Mouse (Mus musculus) skeletal muscle tissue, postnatal 0 days (tissue): Measurements from ENCODE around the gene P4htm. TPM values are rescaled to one million over a fixed set of nuclear protein-coding genes. Genes with fewer than 3 reads are reported as not detected.
A peak's percentile ranks its signal among the peaks of the same experiment; 100 is the strongest.

Source experiments
- microRNA counts: library from miRNA; unstranded; fragments of <30 nt; microRNA quantifications from one replicate; lab custom pipeline; 2015
- microRNA-seq, 2 experiments: library from miRNA; unstranded; fragments of <30 nt; microRNA quantifications; one replicate each; pipeline ENCODE4; 2016
- polyA plus RNA-seq: library from polyadenylated mRNA; unstranded; fragments of >200 nt; fragmentation: Nextera tagmentation; extraction: Ambion mirVana; gene quantifications from 2 replicates; pipeline ENCODE4 v1.2.1, GENCODE M21; 2015

The P4htm gene
- 4.7 and 5.4 TPM in 2 replicates for polyA plus RNA-seq

GRCm38 (mm10) chr9:108596998-108597764 is at the start of gene P4htm:
Gene P4htm, minus strand, starts transcription at chr9:108597667.

GRCm38 (mm10) chr9:108578545-108579343 is 18.7 kb downstream of the P4htm start, which contains the start of gene Wdr6:
Gene Wdr6, minus strand, starts transcription at chr9:108578739.

GRCm38 (mm10) chr9:108569381-108570206 is 27.9 kb downstream of the P4htm start, which contains the start of gene Dalrd3:
Gene Dalrd3, plus strand, starts transcription at chr9:108569886.

DNA sequence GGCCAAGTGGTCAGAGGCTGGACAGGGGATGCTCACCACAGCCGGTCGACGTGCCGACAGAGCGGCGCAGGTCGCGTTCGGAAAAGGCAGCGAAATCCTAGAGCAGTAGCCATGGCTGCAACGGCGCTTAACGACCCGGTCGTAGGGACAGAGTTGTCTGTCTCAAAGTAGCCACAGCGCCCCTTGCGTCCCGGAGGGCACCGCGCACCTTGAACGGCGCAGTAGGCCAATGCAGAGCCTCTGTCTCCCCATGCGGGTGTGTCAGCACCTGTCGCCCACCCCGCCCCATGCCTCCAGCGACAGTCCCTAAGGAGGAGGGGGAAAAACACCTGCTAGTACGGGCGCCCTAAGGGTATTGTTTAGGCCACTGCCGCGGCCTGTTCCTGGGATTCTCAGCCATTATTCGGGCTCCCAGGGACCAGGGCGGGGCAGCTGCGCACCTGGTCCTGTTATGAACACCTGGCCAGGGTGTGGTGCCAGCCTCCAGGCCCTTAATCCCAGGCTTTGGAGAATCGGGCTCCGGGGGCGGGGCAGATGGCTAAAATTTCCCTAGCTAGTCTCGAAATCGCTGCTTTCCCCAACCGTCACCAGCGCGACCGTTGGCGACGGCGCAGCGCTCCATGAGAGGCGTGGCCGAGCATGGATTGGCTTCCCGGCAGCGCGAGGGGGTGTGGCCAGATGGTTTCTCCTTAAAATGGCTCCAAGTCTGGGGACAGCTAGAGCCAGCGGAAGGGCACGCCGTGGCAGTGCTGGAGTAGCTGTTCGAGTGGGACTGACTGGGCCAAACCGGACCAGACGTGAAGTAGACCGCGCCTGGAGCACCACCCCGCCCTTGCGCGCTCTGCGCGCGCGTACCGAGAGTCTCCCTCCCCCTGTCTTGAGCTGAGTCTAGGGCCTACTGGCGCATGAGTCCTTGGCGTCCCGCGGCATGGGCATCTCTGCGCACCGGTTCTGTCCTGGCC is 30.4 kb downstream of the P4htm start, which contains the start of gene Ndufaf3:
TSS of gene Ndufaf3 (minus strand) at position 620 of the 962 bp plus-strand sequence.

DNA sequence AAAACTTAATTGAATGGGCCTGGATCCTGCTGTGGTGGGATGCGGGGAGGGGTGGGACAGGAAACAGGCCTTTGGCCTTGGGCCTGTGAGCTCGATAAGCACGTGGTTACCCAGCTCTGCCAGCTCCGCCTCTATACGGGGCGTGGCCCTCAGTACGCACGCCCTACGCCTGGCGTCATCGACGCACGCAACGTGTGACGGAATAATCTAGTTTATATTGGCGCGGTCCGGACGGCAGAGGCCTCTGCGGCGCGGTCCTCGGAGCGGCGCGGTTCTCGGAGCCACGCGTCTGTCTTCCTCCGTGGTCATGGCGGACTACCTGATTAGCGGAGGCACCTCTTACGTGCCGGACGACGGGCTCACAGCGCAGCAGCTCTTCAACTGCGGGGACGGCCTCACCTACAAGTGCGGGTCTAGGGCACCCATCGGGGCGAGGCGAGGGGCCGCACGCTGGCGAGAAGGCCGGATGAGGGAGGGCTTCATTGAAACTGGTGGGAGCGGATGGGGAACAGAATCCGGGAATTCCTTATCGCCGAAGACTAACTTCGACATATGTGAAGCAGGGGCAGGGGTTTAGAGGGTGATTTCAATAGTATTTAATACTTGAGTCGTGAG is 37.1 kb downstream of the P4htm start, which contains the start of gene Impdh2:
TSS of gene Impdh2 (plus strand) at position 60 of the 615 bp plus-strand sequence.

MicroRNAs encoded within 50 kb of the gene (microRNA counts, 519-probe panel; counts per million panel counts)
- microRNA mmu-miR-191 (lab: Ali Mortazavi, UCI) (3,962 counts per million, percentile 79 among the panel's probes with 10 or more counts), microRNA mmu-miR-425 (lab: Ali Mortazavi, UCI) (2,197 counts per million, percentile 66 among the panel's probes with 10 or more counts)

Small RNAs within 50 kb of the gene (microRNA-seq; reads per million reads assigned to microRNA genes)
- gene Gm24083 (0 reads per million in 2 experiments), gene Mir191 (0 reads per million in 2 experiments), gene Mir425 (757 to 976 reads per million in 2 experiments)

Other genes starting within 250 kb of the P4htm start
- 42.4 and 44.9 TPM in 2 replicates for gene Usp4, start 249.8 kb downstream of the P4htm start, polyA plus RNA-seq
- gene 1700102P08Rik, start 204.9 kb downstream of the P4htm start, polyA plus RNA-seq: 0.15 and 0.28 TPM in 2 replicates
- 0.45 and 0.71 TPM in 2 replicates for gene Ccdc36, start 169.2 kb downstream of the P4htm start, polyA plus RNA-seq
- not detected in 2 replicates for gene BC048562, start 161.2 kb downstream of the P4htm start, polyA plus RNA-seq
- 22.3 and 24.9 TPM in 2 replicates for gene Ccdc71, start 137.1 kb downstream of the P4htm start, polyA plus RNA-seq
- 14.7 and 17.2 TPM in 2 replicates for gene Klhdc8b, start 136.1 kb downstream of the P4htm start, polyA plus RNA-seq
- 34.7 and 41.0 TPM in 2 replicates for gene Lamb2, start 117.9 kb downstream of the P4htm start, polyA plus RNA-seq
- gene Usp19, start 107.1 kb downstream of the P4htm start, polyA plus RNA-seq: 38.7 and 43.0 TPM in 2 replicates
- gene Qars, start 90.0 kb downstream of the P4htm start, polyA plus RNA-seq: 47.8 and 49.7 TPM in 2 replicates
- 62.0 and 62.6 TPM in 2 replicates for gene Qrich1, start 80.9 kb downstream of the P4htm start, polyA plus RNA-seq
- gene Impdh2, start 37.4 kb downstream of the P4htm start, polyA plus RNA-seq: 56.6 and 61.8 TPM in 2 replicates
- gene Ndufaf3, start 30.2 kb downstream of the P4htm start, polyA plus RNA-seq: 55.6 and 60.5 TPM in 2 replicates
- gene Dalrd3, start 27.8 kb downstream of the P4htm start, polyA plus RNA-seq: 23.8 and 31.6 TPM in 2 replicates
- 15.5 and 17.7 TPM in 2 replicates for gene Wdr6, start 18.9 kb downstream of the P4htm start, polyA plus RNA-seq
- gene Arih2, start 51.7 kb upstream of the P4htm start, polyA plus RNA-seq: 38.6 and 43.2 TPM in 2 replicates
- 126 and 132 TPM in 2 replicates for gene Slc25a20, start 64.4 kb upstream of the P4htm start, polyA plus RNA-seq
- 36.5 and 42.6 TPM in 2 replicates for gene Prkar2a, start 91.6 kb upstream of the P4htm start, polyA plus RNA-seq
- gene Ip6k2, start 186.1 kb upstream of the P4htm start, polyA plus RNA-seq: 21.7 and 26.9 TPM in 2 replicates
- gene Nckipsd, start 210.7 kb upstream of the P4htm start, polyA plus RNA-seq: 6.4 and 6.5 TPM in 2 replicates
- 0.06 TPM in 2 replicates for gene Celsr3, start 228.7 kb upstream of the P4htm start, polyA plus RNA-seq